Mouse (Mus musculus) myocyte (in vitro differentiated cells): ENCODE measurements at regions not wholly inside any gene's neighbourhood (a gene's known extent, or its start where the extent isn't known, plus 50 kb on each side); places are given as distances from the start of the nearest gene placed in this dataset.

Experiments
- CEBPB ChIP-seq: IDR thresholded peaks from 2 replicates; pipeline ENCODE4 v1.6.1; 2011; ENCODE audit warnings: mild to moderate bottlenecking, moderate library complexity; ENCODE audit not compliant: poor library complexity, insufficient read depth, severe bottlenecking
- E2F4 ChIP-seq: IDR thresholded peaks from one replicate; pipeline ENCODE4 v1.6.1; 2011; ENCODE audit warnings: mild to moderate bottlenecking, control low read depth, moderate library complexity; ENCODE audit not compliant: insufficient read depth
- MAX ChIP-seq: IDR thresholded peaks from one replicate; pipeline ENCODE4 v1.6.1; 2011; ENCODE audit warnings: low read depth, mild to moderate bottlenecking, control low read depth
- MYOD1 ChIP-seq, 3 experiments: IDR thresholded peaks; one replicate each; pipeline ENCODE4 v1.6.1; 2011; ENCODE audit warnings: control low read depth in 2 of 3, low read depth in 2 of 3, mild to moderate bottlenecking in 2 of 3, moderate library complexity in 1 of 3; ENCODE audit not compliant: insufficient read length in 2 of 3, control insufficient read depth in 1 of 3
- MYOG ChIP-seq, 3 experiments: IDR thresholded peaks; one replicate each; pipeline ENCODE4 v1.6.1; 2011; ENCODE audit warnings: control low read depth in 2 of 3, low read depth in 2 of 3, mild to moderate bottlenecking in 2 of 3; ENCODE audit not compliant: insufficient read length in 2 of 3, control insufficient read depth in 1 of 3, insufficient read depth in 1 of 3
- POLR2A ChIP-seq: IDR thresholded peaks from one replicate; pipeline ENCODE4 v1.6.1; 2011; ENCODE audit warnings: low read depth, mild to moderate bottlenecking, control low read depth, moderate library complexity; ENCODE audit not compliant: insufficient read length
- POLR2AphosphoS2 ChIP-seq: IDR thresholded peaks from one replicate; pipeline ENCODE4 v1.6.1; 2011; ENCODE audit warnings: low read depth, control low read depth; ENCODE audit not compliant: insufficient read length
- REST ChIP-seq: IDR thresholded peaks from one replicate; pipeline ENCODE4 v1.6.1; 2011; ENCODE audit warnings: mild to moderate bottlenecking, control low read depth, moderate library complexity; ENCODE audit not compliant: insufficient read depth, insufficient read length
- SRF ChIP-seq: IDR thresholded peaks from one replicate; pipeline ENCODE4 v1.6.1; 2011; ENCODE audit warnings: low read depth; ENCODE audit not compliant: control insufficient read depth, insufficient read length
- TCF12 ChIP-seq: IDR thresholded peaks from one replicate; pipeline ENCODE4 v1.6.1; 2011; ENCODE audit warnings: mild to moderate bottlenecking, control low read depth; ENCODE audit not compliant: poor library complexity, insufficient read depth, severe bottlenecking
- TCF3 ChIP-seq: IDR thresholded peaks from one replicate; pipeline ENCODE4 v1.6.1; 2011; ENCODE audit warnings: low read depth, control low read depth; ENCODE audit not compliant: insufficient read length
- USF1 ChIP-seq: IDR thresholded peaks from one replicate; pipeline ENCODE4 v1.6.1; 2011; ENCODE audit warnings: low read depth, mild to moderate bottlenecking, control low read depth, moderate library complexity

DNA sequence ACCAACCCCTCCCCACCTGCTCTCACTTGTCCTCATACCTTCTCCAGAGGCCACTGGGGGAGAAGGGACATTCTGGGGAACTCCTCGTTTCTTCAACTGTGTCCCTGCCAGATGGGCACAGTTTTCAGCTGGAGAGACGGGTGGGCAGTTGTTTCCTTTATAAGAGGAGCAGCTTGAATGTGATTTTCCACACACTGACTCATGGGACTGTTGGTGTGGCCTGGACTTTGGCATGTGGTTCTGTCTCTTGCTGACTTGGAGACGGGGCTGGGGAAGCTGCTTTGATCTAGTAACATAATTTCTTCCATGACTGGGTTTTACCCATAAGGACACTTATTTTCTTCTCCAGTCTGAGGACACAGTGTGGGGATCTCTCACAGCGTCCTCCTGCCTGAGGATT, 67.7 kb upstream of the Lgalsl start:
- TF ChIP-seq POLR2A (no peak), USF1 (no peak), MAX (no peak), TCF3 (no peak), E2F4 (no peak), MYOG (IDR thresholded peaks at IDR 0.05; ENCODE audit: control insufficient read depth in 1 of 3, insufficient read depth in 1 of 3, insufficient read length in 2 of 3, low read depth in 2 of 3) (no peak), CEBPB (no peak), MYOD1 (IDR thresholded peaks at IDR 0.05; ENCODE audit: control insufficient read depth in 1 of 3, insufficient read length in 2 of 3, low read depth in 2 of 3) (no peak), TCF12 (no peak), POLR2AphosphoS2 (no peak), REST (no peak), SRF (no peak)
